Mouse (Mus musculus): ENCODE results near the gene Smarcc1.

DNA sequence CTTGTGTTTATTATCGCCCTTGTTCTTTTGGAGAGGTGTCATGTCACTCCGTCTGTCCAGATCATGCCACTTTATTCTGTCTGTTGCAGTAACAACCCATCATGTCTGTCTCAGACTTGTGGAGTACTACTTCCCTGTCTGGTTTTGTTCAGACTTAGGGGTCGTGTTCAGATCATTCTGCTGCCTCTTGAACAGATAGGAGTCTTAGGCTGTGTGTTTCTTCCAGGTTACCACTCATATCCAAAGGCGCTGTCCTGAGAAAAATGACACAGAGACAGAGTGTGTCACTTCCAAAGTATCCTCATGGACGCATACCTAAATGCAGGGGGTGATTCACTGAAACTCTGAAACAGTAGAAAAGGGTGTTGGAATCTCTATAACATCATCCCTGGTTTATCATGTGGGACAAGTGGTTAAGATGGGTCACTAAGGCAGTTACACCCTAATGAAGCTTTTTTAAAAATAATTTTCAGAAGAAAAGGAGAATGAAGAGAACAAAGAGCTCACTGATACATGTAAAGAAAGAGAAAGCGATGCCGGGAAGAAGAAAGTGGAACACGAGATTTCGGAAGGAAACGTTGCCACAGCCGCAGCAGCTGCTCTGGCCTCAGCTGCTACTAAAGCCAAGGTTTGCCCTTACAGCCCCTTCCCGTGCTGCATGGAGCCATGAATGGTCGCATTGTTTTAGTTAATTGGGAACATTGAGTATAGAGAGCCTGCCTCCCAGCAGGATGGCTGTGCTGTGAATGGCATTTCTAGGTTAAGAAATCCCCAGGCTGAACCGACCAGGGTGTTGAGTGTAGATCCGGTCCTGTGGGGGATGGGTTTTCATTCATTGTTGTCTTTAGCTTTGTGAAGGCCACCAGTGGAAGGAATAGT lies 88.3 kb downstream of the Smarcc1 start:
- TF ChIP-seq CTCF (IDR thresholded peaks at IDR 0.05; ENCODE audit: low read depth) (no peak), EP300 (IDR thresholded peaks at IDR 0.05; ENCODE audit: low read depth) (no peak)
